Mouse (Mus musculus) embryonic fibroblast, embryonic 13.5 days (primary cell): ENCODE results near the gene Klf16.

Source experiments
- CTCF ChIP-seq: IDR thresholded peaks from 2 replicates; pipeline ENCODE4 v1.5.1; 2011; ENCODE audit warnings: mild to moderate bottlenecking, control low read depth, low read length, moderate library complexity, borderline replicate concordance; ENCODE audit not compliant: insufficient read depth
- POLR2A ChIP-seq: IDR thresholded peaks from 2 replicates; pipeline ENCODE4 v1.6.1; 2011; ENCODE audit warnings: low read depth, mild to moderate bottlenecking, control low read depth, low read length, moderate library complexity

- TF ChIP-seq CTCF (peak; percentile 57; the same call in 1 of the 2 replicates), POLR2A (peak; percentile 42)
These were observed 1.1 kb upstream of the Klf16 start for GRCm38 (mm10) chr10:80578131-80578750.
